Mouse (Mus musculus): ENCODE results near the gene Tubg2. TPM values are rescaled to one million over a fixed set of nuclear protein-coding genes. Genes with fewer than 3 reads are reported as not detected.
"Not testable (repeated sequence)": the region's sequence is repeated elsewhere in the genome, so short reads cannot be mapped to it uniquely, and the experiment has no call there.

The Tubg2 gene
- polyA plus RNA-seq (2017; shearing (Covaris generic)) = under 1 TPM; 0.68 to 0.94 TPM

- ATAC-seq = peak; percentile 36
Observed at GRCm38 (mm10) chr11:101155728-101156371, at the start of gene Tubg2. Gene Tubg2, plus strand, starts transcription at chr11:101155907.

- ATAC-seq = no peak
Observed at GRCm38 (mm10) chr11:101109351-101109750, 46.4 kb upstream of the Tubg2 start.

- no peak for ATAC-seq
Observed at GRCm38 (mm10) chr11:101110708-101111107, 45.0 kb upstream of the Tubg2 start.

GRCm38 (mm10) chr11:101111178-101111577 lies 44.5 kb upstream of the Tubg2 start:
- ATAC-seq = no peak

GRCm38 (mm10) chr11:101112186-101112585 lies 43.5 kb upstream of the Tubg2 start:
- ATAC-seq = no peak

- ATAC-seq = no peak
Observed at GRCm38 (mm10) chr11:101115564-101115963, 40.1 kb upstream of the Tubg2 start.

- ATAC-seq = no peak
Observed at GRCm38 (mm10) chr11:101118105-101118504, 37.6 kb upstream of the Tubg2 start.

- ATAC-seq = peak; percentile 37
Observed at GRCm38 (mm10) chr11:101119131-101119760, 36.5 kb upstream of the Tubg2 start.

- ATAC-seq = peak; percentile 86
Observed at GRCm38 (mm10) chr11:101119761-101120544, 35.8 kb upstream of the Tubg2 start, which contains the start of the genes Retreg3 and Tubg1. Gene Retreg3, minus strand, starts transcription at chr11:101119893. Gene Tubg1, plus strand, starts transcription at chr11:101119938.

GRCm38 (mm10) chr11:101120545-101121188 lies 35.0 kb upstream of the Tubg2 start:
- ATAC-seq = no peak

- ATAC-seq = not testable (repeated sequence)
Observed at GRCm38 (mm10) chr11:101124494-101124893, 31.2 kb upstream of the Tubg2 start.

- ATAC-seq = not testable (repeated sequence)
Observed at GRCm38 (mm10) chr11:101125008-101125407, 30.7 kb upstream of the Tubg2 start.

- ATAC-seq = no peak
Observed at GRCm38 (mm10) chr11:101127075-101127474, 28.6 kb upstream of the Tubg2 start.

GRCm38 (mm10) chr11:101128996-101129577 lies 26.6 kb upstream of the Tubg2 start:
- ATAC-seq = no peak

GRCm38 (mm10) chr11:101130056-101130756 lies 25.5 kb upstream of the Tubg2 start:
- no peak for ATAC-seq

GRCm38 (mm10) chr11:101131187-101131586 lies 24.5 kb upstream of the Tubg2 start:
- ATAC-seq = no peak

GRCm38 (mm10) chr11:101131701-101132100 lies 24.0 kb upstream of the Tubg2 start:
- ATAC-seq = no peak

- no peak for ATAC-seq
Observed at GRCm38 (mm10) chr11:101133037-101133436, 22.7 kb upstream of the Tubg2 start.

GRCm38 (mm10) chr11:101134217-101134865 lies 21.4 kb upstream of the Tubg2 start:
- ATAC-seq = no peak

GRCm38 (mm10) chr11:101137000-101137399 lies 18.7 kb upstream of the Tubg2 start:
- no peak for ATAC-seq

- no peak for ATAC-seq
Observed at GRCm38 (mm10) chr11:101138536-101139181, 17.0 kb upstream of the Tubg2 start.

Data from activated CD4-positive, CD25-positive, alpha-beta regulatory T cell, adult 4 months (primary cell).